In genomic region chr10:11061318-11062071, GRCm38 (mm10) we compare ENCODE assay signal across 11 mouse cellular contexts. TPM values are rescaled to one million over a fixed set of nuclear protein-coding genes. Genes with fewer than 3 reads are reported as not detected.
DNase-seq lines count a peak whose midpoint lies in the region; ATAC-seq and TF ChIP-seq lines count a peak whose summit lies in the region.
"Had no signal": no experiment of that assay in that cellular context is flagged by ENCODE, and none has a peak within 500 bp of the region (broad histone marks: within the 10 kb centered on the region; RNA-seq: fewer than 3 reads in every experiment).

No protein-coding gene starts in this region.

- 58% methylated on average over 10 of the region's 10 CpGs for WGBS in forebrain, embryonic 14.5 days
- 77% methylated on average over 10 of the region's 10 CpGs for WGBS in forebrain, embryonic 10.5 days
- WGBS in kidney, adult 2 months: 57% methylated on average over 10 of the region's 10 CpGs

- no peak overlapping the region for H3K4me3 ChIP-seq in forebrain, embryonic 14.5 days (ENCODE audit: low read depth, low read length)
- H3K4me3 ChIP-seq in forebrain, embryonic 10.5 days: no peak overlapping the region
- H3K4me3 ChIP-seq in kidney, adult 2 months (ENCODE audit: insufficient read depth, low read depth, low read length): no peak overlapping the region
- H3K4me3 ChIP-seq: megakaryocyte, embryonic 14.5 days had no signal

- TF ChIP-seq POLR2A in kidney, adult 2 months (IDR thresholded peaks at IDR 0.05; ENCODE audit: low read depth, low read length): no peak

- no peak overlapping the region for H3K27ac ChIP-seq in forebrain, embryonic 14.5 days (ENCODE audit: low read depth, low read length)
- H3K27ac ChIP-seq in forebrain, embryonic 10.5 days: no peak overlapping the region
- no peak overlapping the region for H3K27ac ChIP-seq in kidney, adult 2 months (ENCODE audit: insufficient read depth, low read depth, low read length)

- H3K4me1 ChIP-seq in forebrain, embryonic 14.5 days (ENCODE audit: control insufficient read depth, insufficient read depth, low read length): no peaks in the 10 kb centered on the region
- no peaks in the 10 kb centered on the region for H3K4me1 ChIP-seq in forebrain, embryonic 10.5 days
- no peaks in the 10 kb centered on the region for H3K4me1 ChIP-seq in kidney, adult 2 months (ENCODE audit: control insufficient read depth, insufficient read depth, low read length)
- H3K4me1 ChIP-seq: megakaryocyte, embryonic 14.5 days had no signal

- H3K9me3 ChIP-seq in forebrain, embryonic 14.5 days (replicated peaks; ENCODE audit: control insufficient read depth, low read length): no peaks in the 10 kb centered on the region
- H3K9me3 ChIP-seq in forebrain, embryonic 10.5 days: no peaks in the 10 kb centered on the region
- H3K9me3 ChIP-seq: megakaryocyte, embryonic 14.5 days had no signal

- H3K9ac ChIP-seq in forebrain, embryonic 14.5 days (ENCODE audit: low read length): no peak overlapping the region

- H3K4me2 ChIP-seq in forebrain, embryonic 14.5 days (ENCODE audit: low read length): no peak overlapping the region

- no peaks in the 10 kb centered on the region for H3K36me3 ChIP-seq in forebrain, embryonic 14.5 days (ENCODE audit: control insufficient read depth, insufficient read depth, low read length)
- H3K36me3 ChIP-seq in forebrain, embryonic 10.5 days (replicated peaks): no peaks in the 10 kb centered on the region
- no peaks in the 10 kb centered on the region for H3K36me3 ChIP-seq in kidney, adult 2 months (ENCODE audit: control insufficient read depth, insufficient read depth, low read length)

- no peaks in the 10 kb centered on the region for H3K27me3 ChIP-seq in forebrain, embryonic 14.5 days (replicated peaks; ENCODE audit: control insufficient read depth, insufficient read depth, low read length)
- no peaks in the 10 kb centered on the region for H3K27me3 ChIP-seq in forebrain, embryonic 10.5 days (ENCODE audit: poor library complexity, severe bottlenecking)
- H3K27me3 ChIP-seq in kidney, adult 2 months (replicated peaks; ENCODE audit: control insufficient read depth, insufficient read depth, low read length): no peaks in the 10 kb centered on the region
- H3K27me3 ChIP-seq: megakaryocyte, embryonic 14.5 days had no signal

- peak; percentile 90 for ATAC-seq in forebrain, embryonic 14.5 days
- ATAC-seq: Patski had no signal

- TF ChIP-seq CTCF in kidney, adult 2 months (conservative IDR thresholded peaks at IDR 0.05; ENCODE audit: insufficient read depth, insufficient read length, low read depth, low read length): no peak

- DNase-seq in forebrain, embryonic 14.5 days (ENCODE audit: low spot score): peak; percentile 74
- no peak for DNase-seq in forebrain, embryonic 10.5 days (ENCODE audit: extremely low spot score, low spot score)
- peak; percentile 89 for DNase-seq in cerebellum, postnatal 36 days
- DNase-seq in layer of hippocampus, adult 9-10 months (ENCODE audit: low spot score): peak; percentile 74
- DNase-seq in right cerebral cortex, adult 18-20 months: peak; percentile 61
- DNase-seq in thymus, postnatal 4 days: no peak
- no peak for DNase-seq in kidney, adult 2 months
- no peak for DNase-seq in spleen, postnatal 36 days (ENCODE audit: low spot score in 2 of 2)
- DNase-seq: liver had no signal

RNA-seq across cellular contexts. Expression of gene Grm1, which starts 20.7 kb away (rescaled TPM):
- polyA plus RNA-seq in forebrain, embryonic 14.5 days (2014; fragmentation: Nextera tagmentation; extraction: Ambion mirVana): 2.0 and 3.3 TPM in 2 replicates
- 0.10 TPM in 1 of 2 replicates, not detected in the other for polyA plus RNA-seq in forebrain, embryonic 10.5 days (2016; fragmentation: Nextera tagmentation; extraction: Ambion mirVana)
- polyA plus RNA-seq in kidney, adult 2 months (2012; rRNA removed): not detected in 2 replicates
- polyA plus RNA-seq: Patski had no signal

Comparison
In these comparisons a context has a peak if more than half of its experiments do, and no peak if none do; other contexts are left out.
1. DNase-seq: peak in forebrain, embryonic 14.5 days (single experiment), cerebellum, postnatal 36 days (2 of 2), layer of hippocampus, adult 9-10 months (single experiment) and right cerebral cortex, adult 18-20 months (single experiment); none in forebrain, embryonic 10.5 days (single experiment), thymus, postnatal 4 days (single experiment), kidney, adult 2 months (single experiment) and spleen, postnatal 36 days (0 of 2).